Mouse (Mus musculus) frontal cortex, postnatal 10 days (tissue): ENCODE results near the gene Atg3.

Source experiments
- DNase-seq, 2 experiments: peaks; one replicate each; pipeline ENCODE4 v3.0.0; 2022; ENCODE audit warnings: low spot score in 2 of 2, mixed read lengths in 1 of 2

The Atg3 gene

DNA sequence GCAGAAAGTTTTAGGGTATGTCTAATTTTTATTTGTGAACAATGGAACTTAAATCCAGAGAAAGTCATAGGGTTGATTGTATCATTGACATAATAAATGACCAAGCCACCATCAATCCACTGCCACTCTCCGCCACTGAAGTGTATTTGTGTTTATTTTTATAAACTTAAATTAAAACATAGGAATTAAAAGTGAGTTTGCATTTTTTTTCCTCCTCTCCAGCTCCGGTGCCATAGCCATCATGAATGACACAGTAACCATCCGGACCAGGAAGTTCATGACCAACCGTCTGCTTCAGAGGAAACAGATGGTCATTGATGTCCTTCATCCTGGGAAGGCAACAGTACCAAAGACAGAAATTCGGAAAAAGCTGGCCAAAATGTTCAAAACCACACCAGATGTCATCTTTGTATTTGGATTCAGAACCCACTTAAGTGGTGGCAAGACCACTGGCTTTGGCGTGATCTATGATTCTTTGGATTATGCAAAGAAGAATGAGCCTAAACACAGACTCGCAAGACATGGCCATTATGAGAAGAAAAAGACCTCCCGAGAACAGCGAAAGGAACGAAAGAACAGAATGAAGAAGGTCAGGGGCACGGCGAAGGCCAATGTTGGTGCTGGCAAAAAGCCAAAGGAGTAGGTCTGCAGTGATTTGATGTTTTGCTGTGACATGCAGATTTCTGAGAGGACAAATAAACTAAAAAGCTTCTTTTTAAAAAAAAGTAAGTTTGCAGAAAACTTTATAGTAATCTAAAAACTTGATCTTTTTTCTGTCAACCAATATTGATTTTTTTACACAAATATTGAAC lies 46.5 kb downstream of the Atg3 start:
- no peak for DNase-seq

GRCm38 (mm10) chr16:45222016-45222415 lies 63.4 kb downstream of the Atg3 start:
- DNase-seq, result no peak

- no peak for DNase-seq
Measured at GRCm38 (mm10) chr16:45222771-45223170, 64.2 kb downstream of the Atg3 start.

- DNase-seq, result no peak
Measured at GRCm38 (mm10) chr16:45223648-45224388, 65.2 kb downstream of the Atg3 start, which contains the start of gene Btla. Gene Btla (plus strand): TSS chr16:45224315.

DNA sequence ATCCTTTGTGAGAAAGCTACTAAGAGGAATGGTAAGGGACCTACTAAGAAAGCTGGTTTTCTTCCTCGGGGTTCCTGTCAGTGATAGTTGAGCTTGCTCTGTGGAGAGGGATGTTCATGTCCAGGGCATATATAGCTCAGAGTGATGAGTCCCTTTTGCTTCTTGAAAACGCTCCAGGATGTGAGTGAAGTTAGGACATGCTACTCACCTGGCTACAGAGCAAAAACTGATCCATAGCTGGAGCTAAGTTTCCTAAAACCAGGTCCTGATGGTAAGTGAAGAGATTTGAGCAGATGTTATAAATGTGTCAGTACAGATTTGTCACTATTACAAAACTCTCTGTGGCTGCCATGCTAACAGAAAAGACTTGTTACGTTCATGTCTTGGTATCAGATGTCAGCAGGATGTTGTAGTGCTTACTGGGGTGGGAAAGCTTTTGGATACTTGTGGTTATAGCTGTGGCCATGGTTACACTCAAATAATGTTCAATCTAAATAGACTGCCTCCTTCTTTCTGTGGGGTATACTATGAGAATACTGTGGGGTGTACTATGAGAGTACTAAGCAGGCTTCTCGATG lies 65.9 kb downstream of the Atg3 start:
- no peak for DNase-seq

- no peak for DNase-seq
Measured at GRCm38 (mm10) chr16:45227002-45227401, 68.4 kb downstream of the Atg3 start.

DNA sequence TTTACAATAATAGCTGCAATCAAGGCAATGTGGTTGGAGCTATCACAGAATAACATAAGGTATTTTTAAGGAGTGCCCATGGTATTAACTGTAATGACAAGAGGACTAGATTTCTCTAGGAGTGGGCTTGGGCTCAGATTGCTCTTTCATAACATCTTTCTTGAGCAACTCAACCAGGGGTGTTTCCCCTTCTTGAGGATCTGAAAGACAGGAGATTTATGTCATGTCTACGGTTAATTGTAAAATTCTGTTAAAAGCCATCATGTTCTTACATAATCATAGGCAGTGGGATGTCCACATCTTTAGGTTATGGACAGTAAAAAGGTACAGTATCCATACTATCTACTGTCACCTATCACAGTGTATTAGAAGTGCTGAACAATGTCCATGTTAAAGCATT lies 72.7 kb downstream of the Atg3 start:
- no peak for DNase-seq

- no peak for DNase-seq
Measured at GRCm38 (mm10) chr16:45233007-45233406, 74.4 kb downstream of the Atg3 start.
